Mouse (Mus musculus) limb, embryonic 14.5 days (tissue): Measurements from ENCODE around the gene Arhgef26. TPM values are rescaled to one million over a fixed set of nuclear protein-coding genes. Genes with fewer than 3 reads are reported as not detected.

Source experiments
- ATAC-seq: fragments of 200-750 bp; cut with Nextera tagmentation; 2 replicates; pipeline ENCODE4 v1.8.0; 2017; ENCODE audit warnings: low read depth, moderate number of reproducible peaks, moderate TSS enrichment; ENCODE audit not compliant: low FRiP score
- DNase-seq: peaks from one replicate; pipeline ENCODE4 v3.0.0-alpha.2; 2015; ENCODE audit warnings: low spot score
- H3K27ac ChIP-seq: fragments of 300-500 bp; sonication (generic); replicated peaks from 2 replicates; pipeline ENCODE4 v1.5.1; 2014; ENCODE audit warnings: low read depth, mild to moderate bottlenecking, low read length, moderate library complexity, mixed read lengths
- H3K27me3 ChIP-seq: fragments of 300-500 bp; sonication (generic); 2 replicates; pipeline ENCODE4 v1.6.1; 2014; ENCODE audit warnings: low read length, mixed read lengths; ENCODE audit not compliant: control insufficient read depth, insufficient read depth
- H3K36me3 ChIP-seq: fragments of 300-500 bp; sonication (generic); 2 replicates; pipeline ENCODE4 v1.6.1; 2014; ENCODE audit warnings: mild to moderate bottlenecking, low read length, moderate library complexity, mixed read lengths; ENCODE audit not compliant: control insufficient read depth, insufficient read depth
- H3K4me1 ChIP-seq: fragments of 300-500 bp; sonication (generic); 2 replicates; pipeline ENCODE4 v1.6.1; 2014; ENCODE audit warnings: antibody characterized with exemption, low read length, mixed read lengths; ENCODE audit not compliant: control insufficient read depth, insufficient read depth
- H3K4me2 ChIP-seq: fragments of 300-500 bp; sonication (generic); replicated peaks from 2 replicates; pipeline ENCODE4 v1.6.1; 2014; ENCODE audit warnings: low read depth, mild to moderate bottlenecking, low read length, moderate library complexity; ENCODE audit not compliant: severe bottlenecking
- H3K4me3 ChIP-seq: fragments of 300-500 bp; sonication (generic); replicated peaks from 2 replicates; pipeline ENCODE4 v1.5.1; 2014; ENCODE audit warnings: low read length
- H3K9ac ChIP-seq: fragments of 300-500 bp; sonication (generic); 2 replicates; pipeline ENCODE4 v1.6.1; 2014; ENCODE audit warnings: mild to moderate bottlenecking, low read depth, low read length, moderate library complexity; ENCODE audit not compliant: severe bottlenecking
- H3K9me3 ChIP-seq: fragments of 300-500 bp; sonication (generic); 2 replicates; pipeline ENCODE4 v1.6.1; 2016; ENCODE audit warnings: low read length; ENCODE audit not compliant: control insufficient read depth
- POLR2A ChIP-seq: fragments of 200-500 bp; IDR thresholded peaks from 2 replicates; pipeline ENCODE4 v1.8.0; 2012; ENCODE audit warnings: inconsistent platforms, mild to moderate bottlenecking, moderate library complexity, borderline replicate concordance; ENCODE audit not compliant: insufficient read depth, insufficient read length; ENCODE audit errors: extremely low read depth
- WGBS: fragments of 180-500 bp; shearing (Covaris S2); extraction: QIAGEN DNeasy Blood & Tissue Kit; methylation state at CpG from one replicate; pipeline ENCODE4 v1.1.7; 2014; 5-methylcytosine and 5-hydroxymethylcytosine counted together
- polyA plus RNA-seq, 2 experiments: library from polyadenylated mRNA; depleted of rRNA in 1 of 2; stranded (reverse) in 1 of 2; unstranded in 1 of 2; fragments of >200 nt; fragmentation: Nextera tagmentation in 1 of 2; extraction: Ambion mirVana in 1 of 2; gene quantifications; 2 replicates each; pipeline versions ENCODE4 v1.2.1 to v1.2.3; 2012 to 2014

The Arhgef26 gene
- polyA plus RNA-seq, 2 experiments, result 6.2 to 6.3 TPM

DNA sequence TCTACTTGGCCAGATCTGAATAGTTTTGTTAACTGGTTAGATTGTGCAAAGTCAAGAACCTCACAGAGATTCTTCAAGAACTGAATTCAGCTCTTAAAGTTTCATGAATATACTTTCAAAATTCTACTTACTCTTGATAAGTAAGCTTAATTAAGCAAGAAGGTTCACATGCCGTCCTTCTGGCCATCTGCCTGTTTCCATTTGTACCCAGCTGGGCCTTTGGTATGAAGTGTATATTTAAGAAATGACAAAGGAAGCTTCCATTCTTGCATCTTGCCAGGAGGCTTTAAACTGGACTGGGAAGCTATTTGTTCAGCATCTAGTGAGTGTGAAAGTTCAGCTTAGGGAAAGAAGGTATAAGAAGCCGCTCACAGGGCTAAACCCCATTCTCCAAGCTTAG lies 34.7 kb downstream of the Arhgef26 start:
- no peak for DNase-seq
- WGBS, result 89% methylated on average over 2 of the region's 2 CpGs
- TF ChIP-seq POLR2A, result no peak
- H3K4me2 ChIP-seq, result no peak overlapping the region
- no peaks in the 10 kb centered on the region for H3K36me3 ChIP-seq
- no peak overlapping the region for H3K9ac ChIP-seq
- no peak for ATAC-seq
- no peak overlapping the region for H3K27ac ChIP-seq
- H3K27me3 ChIP-seq, result no peaks in the 10 kb centered on the region
- H3K9me3 ChIP-seq, result no peaks in the 10 kb centered on the region
- H3K4me3 ChIP-seq, result no peak overlapping the region
- no peaks in the 10 kb centered on the region for H3K4me1 ChIP-seq

DNA sequence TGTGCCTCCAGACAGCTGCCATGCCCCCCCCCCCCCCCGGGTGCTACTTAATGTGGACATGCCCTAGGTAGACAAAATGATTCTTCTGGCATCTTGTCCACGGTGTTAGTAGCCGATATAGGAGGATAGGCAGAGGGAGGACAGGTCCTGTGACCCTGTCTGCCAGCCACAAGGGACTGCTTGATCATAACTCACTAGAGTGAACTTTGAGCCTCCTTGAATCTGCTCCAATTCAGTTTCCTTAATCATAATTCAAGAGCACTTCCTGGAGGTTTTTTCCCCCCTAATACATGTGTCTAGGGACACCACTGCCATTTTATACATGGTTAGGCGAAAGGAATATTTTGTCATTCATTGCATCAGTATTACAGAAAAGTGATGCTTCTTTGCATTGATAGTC lies 36.2 kb downstream of the Arhgef26 start:
- Histone ChIP-seq H3K27me3 (no peaks in the 10 kb centered on the region), H3K4me1 (no peaks in the 10 kb centered on the region), H3K9ac (no peak overlapping the region), H3K36me3 (no peaks in the 10 kb centered on the region), H3K4me3 (no peak overlapping the region), H3K27ac (no peak overlapping the region), H3K9me3 (no peaks in the 10 kb centered on the region), H3K4me2 (no peak overlapping the region)
- DNase-seq, result no peak
- 83% methylated on average over 4 of the region's 4 CpGs for WGBS
- no peak for TF ChIP-seq POLR2A
- ATAC-seq, result no peak

DNA sequence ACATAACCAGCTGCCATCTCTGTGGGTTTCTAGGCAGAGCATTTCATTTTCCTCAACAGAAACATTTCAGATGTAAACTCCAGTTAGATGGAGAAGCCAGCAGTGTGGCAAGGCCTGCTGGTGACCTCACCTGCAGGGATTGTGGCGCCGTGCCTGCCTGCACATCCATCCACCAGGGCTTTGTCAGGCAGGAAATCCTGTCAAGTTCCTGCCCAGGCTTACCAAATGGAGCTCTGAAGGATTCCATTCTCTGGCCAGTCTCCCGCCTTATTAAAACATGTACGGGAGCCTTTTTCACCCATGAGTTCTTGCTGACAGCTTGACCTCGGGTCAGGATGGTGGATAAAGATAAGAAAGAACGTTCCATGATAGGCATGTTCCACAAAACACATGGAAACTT lies 36.7 kb downstream of the Arhgef26 start:
- H3K4me3 ChIP-seq, result no peak overlapping the region
- H3K4me2 ChIP-seq, result no peak overlapping the region
- no peaks in the 10 kb centered on the region for H3K4me1 ChIP-seq
- WGBS, result 71% methylated on average over 6 of the region's 6 CpGs
- TF ChIP-seq POLR2A, result no peak
- H3K27ac ChIP-seq, result no peak overlapping the region
- no peaks in the 10 kb centered on the region for H3K9me3 ChIP-seq
- no peaks in the 10 kb centered on the region for H3K27me3 ChIP-seq
- no peaks in the 10 kb centered on the region for H3K36me3 ChIP-seq
- DNase-seq (no peak), ATAC-seq (no peak)
- no peak overlapping the region for H3K9ac ChIP-seq

- no peaks in the 10 kb centered on the region for H3K9me3 ChIP-seq
- H3K36me3 ChIP-seq, result no peaks in the 10 kb centered on the region
- DNase-seq (no peak), ATAC-seq (no peak)
- no peak overlapping the region for H3K9ac ChIP-seq
- H3K27me3 ChIP-seq, result no peaks in the 10 kb centered on the region
- no peak overlapping the region for H3K27ac ChIP-seq
- WGBS, result 98% methylated on average over 2 of the region's 2 CpGs
- H3K4me3 ChIP-seq, result no peak overlapping the region
- H3K4me2 ChIP-seq, result no peak overlapping the region
- TF ChIP-seq POLR2A, result no peak
- H3K4me1 ChIP-seq, result no peaks in the 10 kb centered on the region
Measured at GRCm38 (mm10) chr3:62376719-62377118, 38.6 kb downstream of the Arhgef26 start.

DNA sequence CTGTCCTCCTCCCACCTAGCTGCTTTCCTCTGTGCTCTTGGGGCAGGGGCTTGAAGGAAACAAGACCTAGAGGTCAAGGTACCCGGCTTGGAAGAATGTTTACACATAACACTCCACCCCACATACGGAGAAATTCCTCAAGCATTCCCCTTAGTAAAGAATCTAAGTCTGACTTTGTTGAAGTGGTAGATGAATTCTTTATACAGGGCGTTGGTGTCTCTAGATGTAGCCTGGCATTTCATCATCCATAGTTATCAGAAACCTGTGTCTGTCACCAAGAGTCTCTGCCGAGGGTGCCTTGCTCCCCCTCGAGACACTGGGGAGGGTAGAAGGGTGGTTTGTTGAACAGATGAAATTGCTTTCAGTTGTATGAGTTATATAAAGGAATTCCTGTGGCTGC lies 41.8 kb downstream of the Arhgef26 start:
- Histone ChIP-seq H3K9me3 (no peaks in the 10 kb centered on the region), H3K4me3 (no peak overlapping the region), H3K4me2 (no peak overlapping the region), H3K27me3 (no peaks in the 10 kb centered on the region), H3K27ac (no peak overlapping the region), H3K9ac (no peak overlapping the region), H3K36me3 (0 out of 2 replicates have a peak, but pooled peaks cover 2% of the 10 kb centered on the region), H3K4me1 (no peaks in the 10 kb centered on the region)
- DNase-seq (no peak), ATAC-seq (no peak)
- 39% methylated on average over 5 of the region's 5 CpGs for WGBS
- no peak for TF ChIP-seq POLR2A

- WGBS, result 35% methylated on average over 3 of the region's 3 CpGs
Measured at GRCm38 (mm10) chr3:62380420-62380819, 42.3 kb downstream of the Arhgef26 start.

More at GRCm38 (mm10) chr3:62380420-62380819, 42.3 kb downstream of the Arhgef26 start:
- DNase-seq (no peak), ATAC-seq (no peak)
- TF ChIP-seq POLR2A, result no peak
- H3K27ac ChIP-seq, result no peak overlapping the region
- no peak overlapping the region for H3K4me3 ChIP-seq
- no peaks in the 10 kb centered on the region for H3K9me3 ChIP-seq
- 0 out of 2 replicates have a peak, but pooled peaks cover 2% of the 10 kb centered on the region for H3K36me3 ChIP-seq
- H3K4me2 ChIP-seq, result no peak overlapping the region
- no peaks in the 10 kb centered on the region for H3K4me1 ChIP-seq
- no peak overlapping the region for H3K9ac ChIP-seq
- H3K27me3 ChIP-seq, result no peaks in the 10 kb centered on the region
